Mouse (Mus musculus): ENCODE data around the gene Cep63. TPM values are rescaled to one million over a fixed set of nuclear protein-coding genes. Genes with fewer than 3 reads are reported as not detected.

Cep63 gene
- polyA plus RNA-seq, 1 experiment, result 80.1 TPM

- WGBS, result 58% methylated on average over 4 of the region's 4 CpGs
- H3K27ac ChIP-seq (ENCODE audit: control insufficient read depth, insufficient read depth, low read depth, low read length, poor library complexity), result no peak overlapping the region
- no peak overlapping the region for H3K4me3 ChIP-seq (replicated peaks; ENCODE audit: control insufficient read depth, low read depth, low read length)
- TF ChIP-seq POLR2A (IDR thresholded peaks at IDR 0.05; ENCODE audit: borderline replicate concordance, control insufficient read depth, low read depth, low read length), result no peak
- no peak for TF ChIP-seq CTCF (IDR thresholded peaks at IDR 0.05; ENCODE audit: control insufficient read depth, insufficient read depth, low read length)
- no peaks in the 10 kb centered on the region for H3K4me1 ChIP-seq (ENCODE audit: control insufficient read depth, insufficient read depth, low read length)
These were observed 10.8 kb upstream of the Cep63 start for GRCm38 (mm10) chr9:102637115-102637514.

GRCm38 (mm10) chr9:102636553-102636952, 10.2 kb upstream of the Cep63 start:
- TF ChIP-seq CTCF (IDR thresholded peaks at IDR 0.05; ENCODE audit: control insufficient read depth, insufficient read depth, low read length) (no peak), POLR2A (IDR thresholded peaks at IDR 0.05; ENCODE audit: borderline replicate concordance, control insufficient read depth, low read depth, low read length) (no peak)
- no peak overlapping the region for H3K4me3 ChIP-seq (replicated peaks; ENCODE audit: control insufficient read depth, low read depth, low read length)
- H3K27ac ChIP-seq (ENCODE audit: control insufficient read depth, insufficient read depth, low read depth, low read length, poor library complexity), result no peak overlapping the region
- no peaks in the 10 kb centered on the region; the same call in 1 of the 2 replicates for H3K4me1 ChIP-seq (ENCODE audit: control insufficient read depth, insufficient read depth, low read length)
- WGBS, result 5% methylated on average over 4 of the region's 4 CpGs

DNA sequence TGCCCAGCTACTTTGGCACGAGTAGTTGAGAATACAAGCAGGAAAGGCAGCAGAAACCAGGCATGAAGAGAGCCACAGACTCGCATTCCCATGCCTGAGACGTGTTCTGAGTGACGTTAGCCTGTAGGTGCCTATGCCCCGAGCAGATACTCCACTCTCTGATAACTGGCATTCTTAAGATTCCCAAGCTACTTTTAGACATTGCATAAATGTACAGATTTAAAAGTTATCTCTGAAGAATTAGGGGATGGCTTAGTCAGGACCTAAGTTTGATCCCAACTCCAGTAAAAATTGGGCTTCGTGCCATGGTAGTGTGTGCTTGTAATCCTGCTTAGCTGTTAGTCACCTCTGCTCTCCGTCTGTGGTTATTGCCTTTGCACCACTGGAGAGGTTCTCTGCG, 8.1 kb upstream of the Cep63 start:
- Histone ChIP-seq H3K27ac (ENCODE audit: control insufficient read depth, insufficient read depth, low read depth, low read length, poor library complexity) (no peak overlapping the region), H3K4me3 (replicated peaks; ENCODE audit: control insufficient read depth, low read depth, low read length) (no peak overlapping the region), H3K4me1 (ENCODE audit: control insufficient read depth, insufficient read depth, low read length) (no peaks in the 10 kb centered on the region; the same call in 1 of the 2 replicates)
- TF ChIP-seq POLR2A (IDR thresholded peaks at IDR 0.05; ENCODE audit: borderline replicate concordance, control insufficient read depth, low read depth, low read length) (no peak), CTCF (IDR thresholded peaks at IDR 0.05; ENCODE audit: control insufficient read depth, insufficient read depth, low read length) (no peak)
- 87% methylated on average over 8 of the region's 8 CpGs for WGBS

GRCm38 (mm10) chr9:102632923-102633537, 6.7 kb upstream of the Cep63 start:
- WGBS, result 64% methylated on average over 1 of the region's 1 CpGs
- H3K4me1 ChIP-seq (ENCODE audit: control insufficient read depth, insufficient read depth, low read length), result no peaks in the 10 kb centered on the region; the same call in 1 of the 2 replicates

GRCm38 (mm10) chr9:102632173-102632572, 5.8 kb upstream of the Cep63 start:
- no peak overlapping the region for H3K4me3 ChIP-seq (replicated peaks; ENCODE audit: control insufficient read depth, low read depth, low read length)
- no peak overlapping the region for H3K27ac ChIP-seq (ENCODE audit: control insufficient read depth, insufficient read depth, low read depth, low read length, poor library complexity)
- TF ChIP-seq CTCF (IDR thresholded peaks at IDR 0.05; ENCODE audit: control insufficient read depth, insufficient read depth, low read length), result no peak
- no peak for TF ChIP-seq POLR2A (IDR thresholded peaks at IDR 0.05; ENCODE audit: borderline replicate concordance, control insufficient read depth, low read depth, low read length)
- WGBS, result 81% methylated on average over 4 of the region's 4 CpGs
- peaks cover 2% of the 10 kb centered on the region; the same call in 1 of the 2 replicates for H3K4me1 ChIP-seq (ENCODE audit: control insufficient read depth, insufficient read depth, low read length)

More at GRCm38 (mm10) chr9:102632923-102633537, 6.7 kb upstream of the Cep63 start:
- H3K4me3 ChIP-seq (replicated peaks; ENCODE audit: control insufficient read depth, low read depth, low read length), result no peak overlapping the region
- no peak overlapping the region for H3K27ac ChIP-seq (ENCODE audit: control insufficient read depth, insufficient read depth, low read depth, low read length, poor library complexity)
- TF ChIP-seq CTCF (IDR thresholded peaks at IDR 0.05; ENCODE audit: control insufficient read depth, insufficient read depth, low read length), result no peak; the same call in 1 of the 2 replicates
- no peak for TF ChIP-seq POLR2A (IDR thresholded peaks at IDR 0.05; ENCODE audit: borderline replicate concordance, control insufficient read depth, low read depth, low read length)

GRCm38 (mm10) chr9:102631589-102632147, 5.3 kb upstream of the Cep63 start:
- TF ChIP-seq POLR2A (IDR thresholded peaks at IDR 0.05; ENCODE audit: borderline replicate concordance, control insufficient read depth, low read depth, low read length), result no peak
- Histone ChIP-seq H3K27ac (ENCODE audit: control insufficient read depth, insufficient read depth, low read depth, low read length, poor library complexity) (no peak overlapping the region), H3K4me3 (replicated peaks; ENCODE audit: control insufficient read depth, low read depth, low read length) (no peak overlapping the region), H3K4me1 (ENCODE audit: control insufficient read depth, insufficient read depth, low read length) (peaks cover 2% of the 10 kb centered on the region; the same call in 1 of the 2 replicates)
- WGBS, result 34% methylated on average over 2 of the region's 2 CpGs

GRCm38 (mm10) chr9:102629052-102629451, 2.7 kb upstream of the Cep63 start:
- peaks cover 2% of the 10 kb centered on the region; the same call in 1 of the 2 replicates for H3K4me1 ChIP-seq (ENCODE audit: control insufficient read depth, insufficient read depth, low read length)
- WGBS, result 56% methylated on average over 7 of the region's 7 CpGs
- TF ChIP-seq CTCF (IDR thresholded peaks at IDR 0.05; ENCODE audit: control insufficient read depth, insufficient read depth, low read length) (no peak), POLR2A (IDR thresholded peaks at IDR 0.05; ENCODE audit: borderline replicate concordance, control insufficient read depth, low read depth, low read length) (no peak)
- no peak overlapping the region for H3K27ac ChIP-seq (ENCODE audit: control insufficient read depth, insufficient read depth, low read depth, low read length, poor library complexity)
- no peak overlapping the region for H3K4me3 ChIP-seq (replicated peaks; ENCODE audit: control insufficient read depth, low read depth, low read length)

GRCm38 (mm10) chr9:102627442-102627841, 1.1 kb upstream of the Cep63 start:
- Histone ChIP-seq H3K4me3 (replicated peaks; ENCODE audit: control insufficient read depth, low read depth, low read length) (peak overlapping the region; percentile 15), H3K4me1 (ENCODE audit: control insufficient read depth, insufficient read depth, low read length) (peaks cover 2% of the 10 kb centered on the region; the same call in 1 of the 2 replicates), H3K27ac (ENCODE audit: control insufficient read depth, insufficient read depth, low read depth, low read length, poor library complexity) (no peak overlapping the region)
- TF ChIP-seq CTCF (IDR thresholded peaks at IDR 0.05; ENCODE audit: control insufficient read depth, insufficient read depth, low read length) (no peak), POLR2A (IDR thresholded peaks at IDR 0.05; ENCODE audit: borderline replicate concordance, control insufficient read depth, low read depth, low read length) (no peak)
- WGBS, result 78% methylated on average over 7 of the region's 7 CpGs
